Mouse (Mus musculus) brain, embryonic 14.5 days (tissue): ENCODE measurements around the gene Klk1.

Experiments used
- CTCF ChIP-seq: fragments of 200-500 bp; IDR thresholded peaks from 2 replicates; pipeline ENCODE4 v1.5.1; 2012; ENCODE audit warnings: inconsistent platforms, mild to moderate bottlenecking, moderate library complexity, borderline replicate concordance; ENCODE audit not compliant: insufficient read depth, insufficient read length; ENCODE audit errors: extremely low read depth
- POLR2A ChIP-seq: fragments of 200-500 bp; IDR thresholded peaks from 2 replicates; pipeline ENCODE4 v1.6.1; 2012; ENCODE audit warnings: mild to moderate bottlenecking, inconsistent platforms, borderline replicate concordance; ENCODE audit not compliant: poor library complexity, insufficient read depth, insufficient read length, severe bottlenecking; ENCODE audit errors: extremely low read depth

DNA sequence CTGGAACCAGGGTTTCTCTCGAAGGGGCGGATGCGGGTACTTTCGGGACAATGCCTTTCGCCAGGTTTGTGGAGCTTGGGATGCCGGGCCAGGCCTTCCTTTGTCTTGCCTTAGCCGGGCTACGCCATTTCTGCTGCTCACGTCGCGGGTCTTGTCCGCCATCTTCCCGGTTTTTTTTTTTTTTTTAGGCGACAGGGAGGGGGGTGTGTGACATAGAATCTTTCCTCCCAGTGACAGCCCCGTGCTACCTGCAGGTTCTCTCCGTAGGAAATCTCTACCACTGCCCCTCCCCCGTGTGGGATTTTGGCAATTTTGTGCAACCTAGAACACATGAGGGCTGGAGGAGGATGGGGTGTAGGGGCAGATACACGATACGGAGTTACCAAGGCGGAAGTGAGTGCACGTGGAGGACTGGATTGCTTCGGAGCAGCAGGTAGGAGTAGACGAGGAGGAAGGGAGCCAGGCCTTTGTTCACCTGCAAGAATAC lies 21.9 kb downstream of the Klk1 start:
- TF ChIP-seq CTCF (no peak), POLR2A (no peak)
